Mouse (Mus musculus) liver, embryonic 13.5 days (tissue): Measurements from ENCODE around the gene Ncor1. TPM values are rescaled to one million over a fixed set of nuclear protein-coding genes. Genes with fewer than 3 reads are reported as not detected.
A peak's percentile ranks its signal among the peaks of the same experiment; 100 is the strongest.

Source experiments
- ATAC-seq: fragments of 200-750 bp; cut with Nextera tagmentation; 2 replicates; pipeline ENCODE4 v1.8.0; 2017; ENCODE audit warnings: low read depth, mild to moderate bottlenecking, moderate number of reproducible peaks, moderate library complexity
- DNase-seq: peaks from one replicate; pipeline ENCODE4 v3.0.0; 2022
- H3K27ac ChIP-seq: fragments of 300-500 bp; sonication (generic); 2 replicates; pipeline ENCODE4 v1.5.1; 2015; ENCODE audit warnings: moderate library complexity, mild to moderate bottlenecking, inconsistent platforms
- H3K27me3 ChIP-seq: fragments of 300-500 bp; sonication (generic); 2 replicates; pipeline ENCODE4 v1.6.1; 2015; ENCODE audit warnings: mild to moderate bottlenecking, inconsistent platforms
- H3K36me3 ChIP-seq: fragments of 300-500 bp; sonication (generic); 2 replicates; pipeline ENCODE4 v1.6.1; 2015; ENCODE audit warnings: mild to moderate bottlenecking, inconsistent platforms
- H3K4me1 ChIP-seq: fragments of 300-500 bp; sonication (generic); replicated peaks from 2 replicates; pipeline ENCODE4 v1.6.1; 2015; ENCODE audit warnings: inconsistent platforms
- H3K4me2 ChIP-seq: fragments of 300-500 bp; sonication (generic); 2 replicates; pipeline ENCODE4 v1.6.1; 2015; ENCODE audit warnings: inconsistent platforms, mild to moderate bottlenecking, moderate library complexity
- H3K4me3 ChIP-seq: fragments of 300-500 bp; sonication (generic); replicated peaks from 2 replicates; pipeline ENCODE4 v1.5.1; 2015; ENCODE audit warnings: mild to moderate bottlenecking, inconsistent platforms
- H3K9ac ChIP-seq: fragments of 300-500 bp; sonication (generic); 2 replicates; pipeline ENCODE4 v1.6.1; 2015; ENCODE audit warnings: mild to moderate bottlenecking, inconsistent platforms
- H3K9me3 ChIP-seq: fragments of 300-500 bp; sonication (generic); replicated peaks from 2 replicates; pipeline ENCODE4 v1.6.1; 2016; ENCODE audit warnings: inconsistent platforms
- WGBS: fragments of 180-500 bp; shearing (Covaris S2); methylation state at CpG from one replicate; pipeline ENCODE4 v1.1.7; 2015; ENCODE audit not compliant: insufficient replicate concordance; 5-methylcytosine and 5-hydroxymethylcytosine counted together
- polyA plus RNA-seq: library from polyadenylated mRNA; unstranded; fragments of >200 nt; fragmentation: Nextera tagmentation; extraction: Ambion mirVana; gene quantifications from 2 replicates; pipeline ENCODE4 v1.2.1, GENCODE M21; 2015

Ncor1 gene
- polyA plus RNA-seq, 1 experiment from 2014 or later = 76.6 TPM

- peak overlapping the region; percentile 99 for H3K9ac ChIP-seq
- H3K4me1 ChIP-seq = peaks cover 36% of the 10 kb centered on the region
- no peaks in the 10 kb centered on the region for H3K9me3 ChIP-seq
- H3K4me3 ChIP-seq = peak overlapping the region; percentile 93
- H3K4me2 ChIP-seq = peak overlapping the region; percentile 95
- DNase-seq = no peak
- H3K36me3 ChIP-seq = peaks cover 7% of the 10 kb centered on the region; the same call in 1 of the 2 replicates
- peak overlapping the region; percentile 96 for H3K27ac ChIP-seq
- no peaks in the 10 kb centered on the region for H3K27me3 ChIP-seq
- WGBS = under 1% methylated on average over 18 of the region's 18 CpGs
- ATAC-seq = no peak
These were observed 460 bp downstream of the Ncor1 start for GRCm38 (mm10) chr11:62457891-62458270.

GRCm38 (mm10) chr11:62457241-62457890 lies 975 bp downstream of the Ncor1 start:
- H3K9me3 ChIP-seq = no peaks in the 10 kb centered on the region
- WGBS = under 1% methylated on average over 73 of the region's 73 CpGs
- peak overlapping the region; percentile 99 for H3K9ac ChIP-seq
- peak overlapping the region; percentile 93 for H3K4me3 ChIP-seq
- H3K27ac ChIP-seq = peak overlapping the region; percentile 96
- peaks cover 7% of the 10 kb centered on the region; the same call in 1 of the 2 replicates for H3K36me3 ChIP-seq
- peak; percentile 93 for ATAC-seq
- no peaks in the 10 kb centered on the region for H3K27me3 ChIP-seq
- H3K4me1 ChIP-seq = peaks cover 32% of the 10 kb centered on the region
- H3K4me2 ChIP-seq = peak overlapping the region; percentile 95
- DNase-seq = peak; percentile 87

- peak; percentile 63 for ATAC-seq
- Histone ChIP-seq H3K36me3 (peaks cover 7% of the 10 kb centered on the region; the same call in 1 of the 2 replicates), H3K9ac (peak overlapping the region; percentile 99), H3K4me2 (peak overlapping the region; percentile 95), H3K4me3 (peak overlapping the region; percentile 93), H3K27me3 (no peaks in the 10 kb centered on the region), H3K4me1 (peaks cover 32% of the 10 kb centered on the region), H3K27ac (peak overlapping the region; percentile 96), H3K9me3 (no peaks in the 10 kb centered on the region)
- peak; percentile 48 for DNase-seq
- WGBS = under 1% methylated on average over 42 of the region's 42 CpGs
These were observed 1.7 kb downstream of the Ncor1 start for GRCm38 (mm10) chr11:62456483-62457172.

- peaks cover 32% of the 10 kb centered on the region for H3K4me1 ChIP-seq
- peak overlapping the region; percentile 95 for H3K4me2 ChIP-seq
- H3K36me3 ChIP-seq = peaks cover 4% of the 10 kb centered on the region
- WGBS = 4% methylated on average over 3 of the region's 3 CpGs
- ATAC-seq = no peak
- H3K9me3 ChIP-seq = no peaks in the 10 kb centered on the region
- H3K27me3 ChIP-seq = no peaks in the 10 kb centered on the region
- peak overlapping the region; percentile 99 for H3K9ac ChIP-seq
- H3K27ac ChIP-seq = peak overlapping the region; percentile 96
- no peak for DNase-seq
- peak overlapping the region; percentile 93 for H3K4me3 ChIP-seq
These were observed 2.3 kb downstream of the Ncor1 start for GRCm38 (mm10) chr11:62456021-62456482.

GRCm38 (mm10) chr11:62455193-62455592 lies 3.1 kb downstream of the Ncor1 start:
- peak overlapping the region; percentile 99 for H3K9ac ChIP-seq
- no peaks in the 10 kb centered on the region for H3K9me3 ChIP-seq
- peak overlapping the region; percentile 93 for H3K4me3 ChIP-seq
- H3K27me3 ChIP-seq = no peaks in the 10 kb centered on the region
- 9% methylated on average over 1 of the region's 1 CpGs for WGBS
- no peak for DNase-seq
- peak overlapping the region; percentile 95 for H3K4me2 ChIP-seq
- peaks cover 12% of the 10 kb centered on the region for H3K36me3 ChIP-seq
- H3K27ac ChIP-seq = no peak overlapping the region; the same call in 1 of the 2 replicates
- H3K4me1 ChIP-seq = peaks cover 29% of the 10 kb centered on the region
- ATAC-seq = no peak

- 86% methylated on average over 6 of the region's 6 CpGs for WGBS
- Histone ChIP-seq H3K27ac (no peak overlapping the region), H3K4me1 (peaks cover 9% of the 10 kb centered on the region), H3K27me3 (no peaks in the 10 kb centered on the region), H3K4me2 (no peak overlapping the region), H3K9me3 (no peaks in the 10 kb centered on the region), H3K9ac (no peak overlapping the region), H3K4me3 (no peak overlapping the region), H3K36me3 (peaks cover 26% of the 10 kb centered on the region)
- DNase-seq = no peak
- no peak for ATAC-seq
These were observed 9.4 kb downstream of the Ncor1 start for GRCm38 (mm10) chr11:62448971-62449370.

- peaks cover 4% of the 10 kb centered on the region; the same call in 1 of the 2 replicates for H3K4me1 ChIP-seq
- H3K27me3 ChIP-seq = no peaks in the 10 kb centered on the region
- DNase-seq (no peak), ATAC-seq (no peak)
- no peak overlapping the region for H3K9ac ChIP-seq
- no peak overlapping the region for H3K27ac ChIP-seq
- WGBS = 82% methylated on average over 3 of the region's 3 CpGs
- H3K9me3 ChIP-seq = no peaks in the 10 kb centered on the region
- peaks cover 20% of the 10 kb centered on the region for H3K36me3 ChIP-seq
- no peak overlapping the region for H3K4me2 ChIP-seq
- no peak overlapping the region for H3K4me3 ChIP-seq
These were observed 12.5 kb downstream of the Ncor1 start for GRCm38 (mm10) chr11:62445799-62446198.

GRCm38 (mm10) chr11:62440670-62441315 lies 17.5 kb downstream of the Ncor1 start:
- Histone ChIP-seq H3K4me3 (no peak overlapping the region), H3K27me3 (no peaks in the 10 kb centered on the region), H3K4me1 (peaks cover 9% of the 10 kb centered on the region), H3K9ac (no peak overlapping the region), H3K36me3 (peaks cover 12% of the 10 kb centered on the region), H3K9me3 (no peaks in the 10 kb centered on the region), H3K27ac (no peak overlapping the region), H3K4me2 (no peak overlapping the region)
- 88% methylated on average over 9 of the region's 9 CpGs for WGBS
- DNase-seq (no peak), ATAC-seq (no peak)

- H3K36me3 ChIP-seq = peaks cover 59% of the 10 kb centered on the region
- no peak overlapping the region for H3K9ac ChIP-seq
- no peak overlapping the region for H3K4me2 ChIP-seq
- no peaks in the 10 kb centered on the region for H3K4me1 ChIP-seq
- no peak overlapping the region for H3K27ac ChIP-seq
- no peak for DNase-seq
- ATAC-seq = no peak
- H3K4me3 ChIP-seq = no peak overlapping the region
- WGBS = 97% methylated on average over 2 of the region's 2 CpGs
- no peaks in the 10 kb centered on the region for H3K27me3 ChIP-seq
- H3K9me3 ChIP-seq = no peaks in the 10 kb centered on the region
These were observed 26.1 kb downstream of the Ncor1 start for GRCm38 (mm10) chr11:62432211-62432610.

- Histone ChIP-seq H3K4me3 (no peak overlapping the region), H3K27ac (no peak overlapping the region), H3K27me3 (no peaks in the 10 kb centered on the region), H3K4me2 (no peak overlapping the region), H3K36me3 (peaks cover 52% of the 10 kb centered on the region), H3K9ac (no peak overlapping the region), H3K4me1 (no peaks in the 10 kb centered on the region), H3K9me3 (no peaks in the 10 kb centered on the region)
- 67% methylated on average over 2 of the region's 3 CpGs for WGBS
- no peak for ATAC-seq
- peak; percentile 28 for DNase-seq
These were observed 31.2 kb downstream of the Ncor1 start for GRCm38 (mm10) chr11:62427105-62427504.

- DNase-seq = no peak
- no peak for ATAC-seq
- Histone ChIP-seq H3K36me3 (peaks cover 50% of the 10 kb centered on the region), H3K27me3 (no peaks in the 10 kb centered on the region), H3K4me1 (no peaks in the 10 kb centered on the region), H3K4me3 (no peak overlapping the region), H3K9me3 (no peaks in the 10 kb centered on the region), H3K4me2 (no peak overlapping the region), H3K9ac (no peak overlapping the region), H3K27ac (no peak overlapping the region)
- WGBS = 83% methylated on average over 5 of the region's 5 CpGs
These were observed 32.1 kb downstream of the Ncor1 start for GRCm38 (mm10) chr11:62426266-62426665.
